Mouse (Mus musculus) monocyte, adult 5-6 weeks (primary cell): ENCODE measurements around the gene Terf2. TPM values are rescaled to one million over a fixed set of nuclear protein-coding genes. Genes with fewer than 3 reads are reported as not detected.
"Not testable (repeated sequence)": the region's sequence is repeated elsewhere in the genome, so short reads cannot be mapped to it uniquely, and the experiment has no call there.

ENCODE experiments used
- ATAC-seq: fragments of 153-309, 156-312 bp; replicated peaks from 2 replicates; pipeline ENCODE4 v1.8.0; 2017; ENCODE audit warnings: mild to moderate bottlenecking; ENCODE audit not compliant: low TSS enrichment, insufficient number of reproducible peaks, severe bottlenecking, poor library complexity, low FRiP score
- total RNA-seq: library from RNA; stranded (forward); fragments of 200-1000, 200-491, 200-594 nt; gene quantifications from 3 replicates; pipeline ENCODE4 v1.2.3, GENCODE M21; 2017

The Terf2 gene
- total RNA-seq, 1 experiment from 2014 or later, result 11.3 TPM

DNA sequence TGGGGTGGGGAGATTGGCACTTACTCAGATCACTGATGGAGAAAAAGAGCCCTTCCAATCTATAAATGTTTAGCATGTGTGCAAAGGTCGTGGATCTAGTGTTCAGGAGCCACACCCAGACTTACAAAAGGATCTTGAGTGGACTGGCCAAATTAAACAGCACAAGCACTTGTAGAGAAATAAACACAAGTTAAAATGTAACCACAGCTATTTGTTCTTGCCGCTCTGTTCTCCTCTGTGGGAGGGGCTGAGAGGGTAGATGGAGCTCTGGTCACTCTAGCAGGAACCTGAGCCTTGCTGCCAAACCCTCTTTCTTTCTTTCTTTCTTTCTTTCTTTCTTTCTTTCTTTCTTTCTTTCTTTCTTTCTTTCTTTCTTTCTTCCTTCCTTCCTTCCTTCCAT is 20.7 kb upstream of the Terf2 start:
- ATAC-seq, result no peak

- ATAC-seq, result peak; percentile 82
Measured at GRCm38 (mm10) chr8:107116023-107116422, 19.7 kb upstream of the Terf2 start.

DNA sequence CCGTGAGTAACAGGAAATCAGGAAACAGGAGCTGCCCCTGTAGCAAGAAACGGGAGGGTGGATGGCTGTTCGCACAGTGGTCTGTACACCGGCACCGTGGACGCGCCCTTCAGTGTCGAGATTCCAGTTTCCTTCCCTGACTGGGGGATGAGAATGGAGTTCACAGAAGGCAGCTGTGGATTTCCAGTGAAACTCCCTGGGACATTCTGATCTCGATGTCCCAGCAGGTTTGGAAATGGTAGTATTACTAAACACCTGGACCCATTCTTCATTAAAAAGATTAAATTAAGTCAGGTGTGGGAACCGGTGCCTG is 18.6 kb upstream of the Terf2 start:
- ATAC-seq, result no peak

- no peak for ATAC-seq
Measured at GRCm38 (mm10) chr8:107114150-107115007, 18.0 kb upstream of the Terf2 start.

GRCm38 (mm10) chr8:107113209-107113608 is 16.9 kb upstream of the Terf2 start:
- ATAC-seq, result no peak

GRCm38 (mm10) chr8:107111340-107112105 is 15.2 kb upstream of the Terf2 start:
- no peak for ATAC-seq

- no peak for ATAC-seq
Measured at GRCm38 (mm10) chr8:107110629-107111330, 14.4 kb upstream of the Terf2 start.

DNA sequence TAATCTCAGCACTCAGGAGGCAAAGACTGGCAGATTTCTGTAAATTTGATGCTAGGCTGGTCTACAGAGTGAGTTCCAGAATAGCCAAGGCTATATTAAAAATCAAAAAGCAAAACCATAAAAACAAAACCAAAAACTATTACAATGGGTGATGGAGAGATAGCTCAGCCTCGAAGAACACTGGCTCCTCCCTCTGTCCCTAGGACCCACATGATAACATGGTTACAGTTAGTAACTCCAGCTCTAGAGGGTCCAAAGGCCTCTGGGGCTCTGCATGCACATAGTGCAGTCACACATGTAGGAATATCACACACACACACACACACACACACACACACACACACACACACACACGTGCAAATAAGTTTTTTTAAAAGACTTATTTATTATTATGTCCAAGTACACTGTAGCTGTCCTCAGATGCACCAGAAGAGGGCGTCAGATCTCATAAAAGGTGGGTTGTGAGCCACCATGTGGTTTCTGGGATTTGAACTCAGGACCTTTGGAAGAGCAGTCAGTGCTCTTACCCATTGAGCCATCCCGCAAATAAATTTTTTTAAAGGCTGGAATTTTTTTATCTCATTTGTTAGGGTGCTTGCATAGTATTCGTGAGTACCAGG is 13.6 kb upstream of the Terf2 start:
- no peak for ATAC-seq

- ATAC-seq, result no peak
Measured at GRCm38 (mm10) chr8:107108978-107109720, 12.8 kb upstream of the Terf2 start.

DNA sequence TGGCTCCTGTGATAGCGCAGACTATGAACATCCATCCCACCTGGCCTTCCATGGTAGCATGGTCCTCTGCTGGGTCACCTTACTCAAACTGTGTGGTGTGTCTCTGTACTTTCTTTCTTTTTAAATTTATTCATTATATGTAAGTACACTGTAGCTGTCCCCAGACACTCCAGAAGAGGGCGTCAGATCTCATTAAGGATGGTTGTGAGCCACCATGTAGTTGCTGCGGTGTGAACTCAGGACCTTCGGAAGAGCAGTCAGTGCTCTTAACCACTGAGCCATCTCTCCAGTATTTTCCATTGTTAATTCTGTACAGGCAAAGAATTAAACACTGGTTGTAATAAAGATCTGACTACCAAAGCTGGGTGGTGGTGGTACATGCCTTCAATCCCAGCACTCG is 11.7 kb upstream of the Terf2 start:
- not testable (repeated sequence) for ATAC-seq

DNA sequence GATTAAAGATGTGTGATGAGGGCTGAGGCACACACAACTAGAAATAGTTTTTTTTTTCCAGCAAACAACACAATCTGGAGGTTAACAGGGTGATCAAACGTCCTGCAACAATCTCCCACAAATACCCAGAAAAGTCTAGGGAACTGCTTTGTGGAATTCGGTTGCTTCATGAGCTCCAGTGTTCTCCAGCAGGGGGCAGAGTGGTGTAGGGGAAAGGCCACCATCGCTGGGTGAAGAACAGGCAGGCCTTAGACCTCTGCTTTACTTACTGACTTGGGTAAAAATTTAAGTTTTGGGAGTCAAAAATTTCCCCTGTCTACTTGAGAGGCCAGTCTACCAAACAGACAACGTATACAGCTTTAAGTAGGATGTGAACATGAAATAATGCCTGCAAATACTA is 8.2 kb upstream of the Terf2 start:
- ATAC-seq, result 0 out of 2 replicates have a peak, but pooled peaks have one; percentile 53

DNA sequence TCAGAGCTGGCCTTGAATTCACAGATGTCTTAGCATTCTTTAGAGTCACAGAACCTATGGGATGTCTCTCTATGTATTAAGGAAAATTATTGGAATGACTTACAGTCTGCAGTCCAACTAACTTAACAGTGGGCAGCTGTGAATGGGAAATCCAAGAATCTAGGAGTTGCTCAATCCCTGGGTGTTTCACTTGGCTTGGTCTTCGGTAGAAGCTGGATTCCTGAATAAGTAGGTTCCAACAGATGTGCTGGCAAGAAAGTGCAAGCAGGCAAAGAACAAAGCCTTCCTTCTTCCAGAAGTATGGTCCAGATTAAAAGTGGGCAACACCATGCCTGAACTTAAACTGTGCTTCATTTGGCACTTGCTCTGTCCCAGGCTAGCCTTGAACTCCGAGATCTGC is 4.3 kb upstream of the Terf2 start:
- no peak for ATAC-seq

- ATAC-seq, result peak; percentile 36; the same call in 1 of the 2 replicates
Measured at GRCm38 (mm10) chr8:107095717-107096365, 506 bp downstream of the Terf2 start.

DNA sequence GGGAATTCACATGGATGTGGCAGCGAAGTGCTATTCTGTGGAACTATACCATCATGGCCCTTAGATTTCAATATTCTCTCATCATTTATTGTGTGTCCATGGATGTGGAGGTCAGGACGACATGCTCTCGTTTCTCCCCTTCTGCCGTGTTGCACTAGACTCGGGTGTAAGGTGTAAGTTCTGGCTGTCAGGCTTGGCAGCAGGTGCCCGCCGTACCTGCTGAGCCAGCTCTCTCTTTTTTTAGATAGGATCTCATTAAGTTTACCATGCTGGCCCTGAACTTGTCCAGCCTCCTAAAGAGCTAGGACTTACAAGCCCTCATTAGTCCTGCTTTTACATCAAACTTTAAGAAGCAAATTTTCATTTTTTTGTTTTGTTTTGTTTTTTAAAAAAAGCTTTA is 5.8 kb downstream of the Terf2 start:
- no peak for ATAC-seq

GRCm38 (mm10) chr8:107088526-107089063 is 7.8 kb downstream of the Terf2 start:
- ATAC-seq, result no peak

DNA sequence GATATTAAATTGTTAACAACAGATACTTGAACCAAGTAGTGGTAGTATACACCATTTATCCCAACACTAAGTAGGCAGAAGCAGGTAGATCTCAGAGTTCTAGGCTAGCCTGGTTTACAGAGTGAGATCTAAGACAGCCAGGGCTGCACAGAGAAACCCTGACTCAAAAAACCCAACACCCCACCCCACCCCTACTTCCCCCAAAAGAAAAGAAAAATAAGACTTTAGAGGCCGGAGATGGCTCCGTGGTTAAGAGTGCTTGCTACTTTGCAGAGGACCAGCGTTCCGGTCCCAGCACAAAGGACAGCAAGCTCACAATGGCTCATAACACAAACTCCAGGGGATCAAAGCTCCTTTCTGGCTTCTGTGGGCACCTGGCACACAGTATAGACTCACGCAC is 10.3 kb downstream of the Terf2 start:
- ATAC-seq, result no peak

DNA sequence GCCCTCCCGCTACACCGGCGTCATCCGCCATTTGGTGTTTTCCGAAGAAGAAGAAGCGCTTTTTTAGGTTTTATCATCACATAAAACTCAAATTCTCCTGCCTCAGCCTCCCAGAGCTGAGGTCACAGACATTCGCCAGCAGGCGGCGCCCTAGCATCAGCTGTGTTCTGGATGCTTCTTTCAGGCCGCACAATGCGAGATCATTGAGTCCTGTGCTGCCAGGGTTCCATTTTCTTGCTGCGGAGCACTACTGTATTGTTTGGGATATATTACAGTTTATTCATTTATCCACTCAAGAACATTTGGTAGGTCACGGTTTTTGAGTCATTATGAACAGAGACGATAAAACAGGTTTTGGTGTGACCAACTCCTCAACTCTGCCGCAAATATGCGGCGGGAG is 11.0 kb downstream of the Terf2 start:
- ATAC-seq, result no peak
